ENCODE assay signal across 7 mouse cellular contexts in the genomic region with DNA sequence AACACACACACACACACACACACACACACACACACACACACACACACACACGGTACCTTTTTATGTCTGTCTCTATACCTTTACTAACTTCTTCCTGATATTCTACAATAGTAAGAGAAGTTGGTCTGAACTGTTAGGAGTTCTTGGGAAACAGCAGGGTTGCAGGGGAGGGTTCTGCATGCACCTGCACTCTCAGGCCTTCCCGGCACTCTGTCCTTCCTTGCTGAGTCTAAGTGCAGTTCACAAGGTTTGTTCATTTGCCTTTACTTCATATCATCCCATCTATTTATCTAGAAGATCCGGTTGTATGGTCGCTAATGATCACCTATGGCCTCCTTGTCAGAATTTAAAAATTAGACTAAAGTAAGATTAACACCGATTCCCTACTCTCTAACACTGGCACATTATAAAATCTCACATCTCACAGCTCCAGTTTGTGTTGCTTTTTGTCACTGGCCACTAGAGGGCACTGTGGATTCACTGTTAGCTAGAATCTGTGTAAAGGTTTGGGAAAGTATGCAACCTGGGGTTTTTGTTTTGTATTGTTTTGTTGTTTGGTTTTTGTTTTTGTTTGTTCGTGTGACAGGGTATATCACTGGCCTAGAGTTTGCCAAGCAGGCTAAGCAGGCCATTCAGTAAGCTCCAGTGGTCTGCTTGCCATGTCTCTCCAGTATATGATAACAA.
DNase-seq lines count a peak whose midpoint lies in the region; ATAC-seq and TF ChIP-seq lines count a peak whose summit lies in the region.

No protein-coding gene starts in this region.

- no peaks in the 10 kb centered on the region for H3K36me3 ChIP-seq in kidney, embryonic 14.5 days (ENCODE audit: control insufficient read depth, insufficient read depth, low read length)

- no peak overlapping the region for H3K9ac ChIP-seq in kidney, embryonic 14.5 days (ENCODE audit: low read depth, low read length)

- H3K4me1 ChIP-seq in bone marrow, adult 2 months (ENCODE audit: control insufficient read depth, insufficient read depth, low read length), result no peaks in the 10 kb centered on the region
- H3K4me1 ChIP-seq in kidney, embryonic 14.5 days (ENCODE audit: control insufficient read depth, insufficient read depth, low read length), result no peaks in the 10 kb centered on the region

- TF ChIP-seq CTCF in bone marrow, adult 2 months (IDR thresholded peaks at IDR 0.05; ENCODE audit: control insufficient read depth, insufficient read depth, low read length), result peak; percentile 48

- H3K4me3 ChIP-seq in bone marrow, adult 2 months (replicated peaks; ENCODE audit: control insufficient read depth, low read depth, low read length), result no peak overlapping the region
- H3K4me3 ChIP-seq in kidney, embryonic 14.5 days (ENCODE audit: low read length), result no peak overlapping the region

- no peak overlapping the region for H3K4me2 ChIP-seq in kidney, embryonic 14.5 days (replicated peaks; ENCODE audit: low read depth, low read length)

- DNase-seq in urinary bladder, postnatal 36 days (ENCODE audit: low spot score in 2 of 2), result peak; percentile 20
- no peak for DNase-seq in urinary bladder, postnatal 10 days (ENCODE audit: low spot score)
- peak; percentile 5 for DNase-seq in fibroblast of lung, adult 2 months (ENCODE audit: low read depth)
- peak; percentile 38 for DNase-seq in lung, postnatal 10 days
- peak; percentile 84 for DNase-seq in retina, embryonic 14.5 days (ENCODE audit: low spot score)

- ATAC-seq in kidney, embryonic 14.5 days (ENCODE audit: low FRiP score, low TSS enrichment), result 0 out of 2 replicates have a peak, but pooled peaks have one; percentile 60

- no peaks in the 10 kb centered on the region for H3K27me3 ChIP-seq in kidney, embryonic 14.5 days (ENCODE audit: control insufficient read depth, insufficient read depth, low read length)

- no peaks in the 10 kb centered on the region for H3K9me3 ChIP-seq in kidney, embryonic 14.5 days (ENCODE audit: control insufficient read depth, low read length)

- TF ChIP-seq POLR2A in bone marrow, adult 2 months (IDR thresholded peaks at IDR 0.05; ENCODE audit: borderline replicate concordance, control insufficient read depth, low read depth, low read length), result no peak

- no peak overlapping the region for H3K27ac ChIP-seq in bone marrow, adult 2 months (ENCODE audit: control insufficient read depth, insufficient read depth, low read depth, low read length, poor library complexity)
- H3K27ac ChIP-seq in kidney, embryonic 14.5 days (ENCODE audit: low read depth, low read length), result no peak overlapping the region

- 31% methylated on average over 6 of the region's 6 CpGs for WGBS in bone marrow, adult 2 months
- 34% methylated on average over 6 of the region's 6 CpGs for WGBS in kidney, embryonic 14.5 days
